Mouse (Mus musculus) heart, postnatal 4 days (tissue): ENCODE results near the gene Stpg3. TPM values are rescaled to one million over a fixed set of nuclear protein-coding genes. Genes with fewer than 3 reads are reported as not detected.
A peak's percentile ranks its signal among the peaks of the same experiment; 100 is the strongest.

Experiments
- DNase-seq: peaks from one replicate; pipeline ENCODE4 v3.0.0; 2021
- total RNA-seq, 2 experiments: library from RNA; stranded (reverse); gene quantifications; 2 replicates each; pipeline ENCODE4 v1.2.3; 2021

Gene Stpg3
- total RNA-seq, 2 experiments from 2014 or later = not detected

DNA sequence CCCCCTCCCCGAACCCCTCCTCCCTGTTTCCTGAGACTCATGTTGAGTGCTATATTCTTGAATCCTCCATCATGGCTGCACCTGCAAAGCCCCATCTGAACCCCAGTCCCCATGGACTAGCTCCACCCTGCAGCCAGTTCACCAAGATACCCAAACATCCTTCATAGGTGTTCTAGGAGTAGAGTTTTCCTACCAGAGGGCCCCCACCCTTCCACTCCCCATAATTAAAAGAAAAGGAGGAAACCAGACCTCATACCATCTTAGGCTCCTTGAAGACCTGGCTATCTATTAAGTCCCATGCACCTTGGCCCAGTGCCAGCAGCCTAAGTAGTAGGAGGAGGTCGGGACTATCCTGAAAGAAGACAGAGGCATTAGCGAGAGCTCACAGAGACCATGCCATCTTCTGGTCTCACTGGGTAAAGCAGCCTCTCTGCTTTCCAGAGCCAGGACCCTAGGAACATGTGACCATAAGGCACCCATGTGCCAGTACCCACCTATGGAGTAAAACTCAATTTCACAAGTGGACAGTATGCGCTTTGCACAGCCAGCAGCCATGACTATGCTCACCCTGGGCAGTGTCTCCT is 10.7 kb downstream of the Stpg3 start:
- peak; percentile 50 for DNase-seq

DNA sequence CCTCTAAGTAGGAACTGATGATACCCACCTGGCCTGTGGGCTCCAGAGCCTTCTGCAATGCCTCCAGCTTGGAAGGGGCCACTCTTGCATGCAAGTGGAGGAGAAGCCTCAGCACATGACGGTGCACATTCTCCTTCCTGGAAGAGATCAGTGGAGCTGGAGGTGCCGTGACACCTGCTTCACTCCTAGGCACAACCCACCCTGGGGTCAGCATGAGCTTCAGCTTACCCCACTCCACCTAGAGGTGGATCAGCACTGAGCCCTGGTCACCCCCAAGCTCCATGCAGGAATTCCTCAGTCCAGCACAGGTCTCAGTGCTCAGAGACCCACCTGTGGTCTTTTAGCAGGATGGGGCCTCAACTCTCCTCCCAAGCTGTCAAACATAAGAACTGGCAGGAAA is 13.8 kb downstream of the Stpg3 start:
- no peak for DNase-seq

- no peak for DNase-seq
Measured at GRCm38 (mm10) chr2:25197946-25198345, 16.5 kb downstream of the Stpg3 start.

GRCm38 (mm10) chr2:25197191-25197590 is 17.2 kb downstream of the Stpg3 start:
- DNase-seq = no peak

- DNase-seq = peak; percentile 81
Measured at GRCm38 (mm10) chr2:25196172-25196954, 18.1 kb downstream of the Stpg3 start, which contains the start of gene Tor4a. TSS of gene Tor4a (minus strand) at chr2:25196886.

GRCm38 (mm10) chr2:25195211-25196156 is 19.0 kb downstream of the Stpg3 start:
- DNase-seq = peak; percentile 60

- no peak for DNase-seq
Measured at GRCm38 (mm10) chr2:25194486-25195171, 19.8 kb downstream of the Stpg3 start.

DNA sequence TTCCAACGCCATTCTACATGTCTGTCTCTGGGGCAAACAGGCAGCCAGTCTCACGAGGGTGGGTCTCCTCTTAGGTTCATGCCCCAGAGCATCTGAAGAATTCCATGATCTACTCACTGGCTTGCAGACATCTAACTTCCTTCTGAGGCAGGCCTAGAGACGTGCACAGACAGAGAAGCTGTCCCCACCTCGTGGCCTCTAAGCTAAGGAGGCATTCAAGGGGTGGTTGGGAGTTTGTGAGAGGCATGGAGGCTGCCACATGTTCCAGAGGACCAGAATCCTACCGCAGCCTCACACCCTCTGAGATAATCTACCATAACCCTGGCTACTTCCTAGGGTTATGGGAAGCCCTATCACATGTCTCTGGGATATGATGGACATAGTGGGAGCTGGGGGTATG is 20.4 kb downstream of the Stpg3 start:
- no peak for DNase-seq

DNA sequence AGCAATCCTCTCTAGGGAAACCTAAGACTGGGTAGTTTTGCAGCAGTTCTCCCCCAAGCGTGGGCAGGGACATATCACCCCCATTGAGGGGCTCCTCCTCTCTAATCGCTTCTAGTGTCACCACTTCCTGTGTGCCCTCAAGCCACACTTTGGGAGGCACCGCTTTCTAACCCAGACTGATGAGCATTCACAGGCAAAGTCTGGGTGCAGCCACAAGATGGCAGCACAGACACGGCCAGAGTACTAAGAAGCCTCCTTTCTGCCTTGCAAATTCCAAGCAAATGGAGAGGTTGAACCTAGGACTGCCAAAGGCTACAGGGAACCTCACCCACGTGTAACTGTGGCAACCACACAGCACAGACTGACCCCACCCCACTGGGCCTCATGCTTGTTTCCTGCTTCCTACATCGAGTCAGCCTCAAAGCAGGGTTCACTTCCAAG is 21.1 kb downstream of the Stpg3 start:
- DNase-seq = peak; percentile 88

GRCm38 (mm10) chr2:25187841-25188240 is 26.6 kb downstream of the Stpg3 start:
- DNase-seq = no peak

- no peak for DNase-seq
Measured at GRCm38 (mm10) chr2:25186575-25186930, 27.9 kb downstream of the Stpg3 start.

- peak; percentile 68 for DNase-seq
Measured at GRCm38 (mm10) chr2:25185625-25186574, 28.5 kb downstream of the Stpg3 start.

- DNase-seq = no peak
Measured at GRCm38 (mm10) chr2:25184496-25184895, 29.9 kb downstream of the Stpg3 start.

DNA sequence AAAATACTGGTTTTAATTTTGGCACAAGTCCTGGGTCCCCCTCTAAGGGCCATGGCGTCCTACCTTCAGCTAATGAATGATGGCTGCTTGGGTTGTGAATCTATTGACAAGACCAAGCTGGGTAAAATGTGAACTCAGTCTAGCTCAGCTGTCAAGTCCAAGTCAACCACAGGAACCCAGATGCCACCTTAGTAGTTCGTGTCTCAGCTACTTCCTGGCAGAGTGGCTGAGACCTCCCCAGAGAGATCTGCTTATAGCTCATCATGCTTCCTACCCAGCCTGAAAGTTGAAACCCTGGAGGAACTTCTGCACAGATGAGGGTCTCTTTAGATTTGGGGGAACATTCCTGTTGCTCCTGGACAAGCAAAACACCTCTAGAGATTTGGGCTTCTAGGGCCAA is 31.1 kb downstream of the Stpg3 start:
- no peak for DNase-seq

DNA sequence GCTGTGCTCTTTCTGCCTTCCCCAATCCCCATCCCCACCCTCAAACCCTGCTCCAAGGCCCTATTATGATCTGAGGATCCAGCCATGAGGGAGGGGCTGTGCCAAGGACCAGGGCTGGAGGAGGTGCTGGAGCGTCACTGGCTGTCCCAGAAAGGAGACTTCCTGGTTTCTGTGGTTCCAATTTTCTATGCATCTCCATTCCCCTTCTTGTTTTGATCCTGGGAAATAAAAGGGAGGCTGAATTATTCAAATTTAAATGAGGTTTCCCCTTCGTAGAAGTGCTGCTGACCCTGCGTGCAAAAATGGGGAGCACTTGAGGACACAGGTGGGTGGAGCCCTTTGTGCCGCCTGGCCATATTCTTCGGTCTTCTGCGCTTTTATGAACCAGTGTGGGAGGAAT is 31.8 kb downstream of the Stpg3 start:
- no peak for DNase-seq

- DNase-seq = no peak
Measured at GRCm38 (mm10) chr2:25181891-25182397, 32.5 kb downstream of the Stpg3 start.

GRCm38 (mm10) chr2:25180973-25181890 is 33.2 kb downstream of the Stpg3 start:
- peak; percentile 68 for DNase-seq

- DNase-seq = peak; percentile 96
Measured at GRCm38 (mm10) chr2:25180478-25180903, 33.9 kb downstream of the Stpg3 start, which contains the start of gene Nrarp. TSS of gene Nrarp (plus strand) at chr2:25180758.

DNA sequence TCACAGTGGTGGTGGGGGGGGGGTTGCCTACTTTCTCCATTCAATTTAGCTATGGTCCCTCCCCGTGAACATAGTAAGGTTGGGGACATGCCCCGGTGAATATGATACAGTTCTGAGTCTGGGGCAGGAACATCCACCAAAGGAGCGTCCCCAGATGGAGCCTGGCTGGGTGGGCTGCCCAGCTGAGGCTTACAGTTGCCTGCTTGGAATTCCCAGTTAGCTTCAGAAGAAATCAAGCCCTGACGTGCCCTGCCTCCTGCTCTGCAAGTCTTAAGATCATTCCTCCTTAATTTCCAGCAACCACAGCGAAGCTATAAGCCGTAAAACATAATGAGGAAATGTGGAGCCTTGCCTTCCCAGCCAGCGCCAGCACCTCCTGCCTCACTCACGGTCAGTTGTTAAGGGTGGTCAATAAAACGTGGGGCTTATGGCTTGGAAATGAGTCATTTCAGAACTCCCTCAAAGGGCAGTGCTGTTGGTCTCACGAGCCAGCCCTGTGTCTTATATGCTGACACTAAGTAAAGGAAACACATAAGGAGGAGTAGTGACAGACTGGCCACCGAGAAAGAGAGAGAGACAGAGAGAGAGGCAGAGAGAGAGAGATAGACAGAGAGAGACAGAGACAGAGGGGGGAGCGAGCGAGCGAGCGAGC is 34.7 kb downstream of the Stpg3 start:
- DNase-seq = no peak
